Mouse (Mus musculus): ENCODE results near the gene Klk14.

- TF ChIP-seq POLR2A (IDR thresholded peaks at IDR 0.05; ENCODE audit: low read depth, low read length) = no peak
- no peak for TF ChIP-seq CTCF (IDR thresholded peaks at IDR 0.05; ENCODE audit: borderline replicate concordance, insufficient read depth, low read length)
These were observed 27.4 kb upstream of the Klk14 start for GRCm38 (mm10) chr7:43662804-43663203.
